Mouse (Mus musculus) liver, embryonic 13.5 days (tissue): ENCODE measurements at regions not wholly inside any gene's neighbourhood (a gene's known extent, or its start where the extent isn't known, plus 50 kb on each side); places are given as distances from the start of the nearest gene placed in this dataset.

Source experiments
- ATAC-seq: fragments of 200-750 bp; cut with Nextera tagmentation; 2 replicates; pipeline ENCODE4 v1.8.0; 2017; ENCODE audit warnings: low read depth, mild to moderate bottlenecking, moderate number of reproducible peaks, moderate library complexity
- DNase-seq: peaks from one replicate; pipeline ENCODE4 v3.0.0; 2022
- H3K27ac ChIP-seq: fragments of 300-500 bp; sonication (generic); 2 replicates; pipeline ENCODE4 v1.5.1; 2015; ENCODE audit warnings: moderate library complexity, mild to moderate bottlenecking, inconsistent platforms
- H3K27me3 ChIP-seq: fragments of 300-500 bp; sonication (generic); 2 replicates; pipeline ENCODE4 v1.6.1; 2015; ENCODE audit warnings: mild to moderate bottlenecking, inconsistent platforms
- H3K36me3 ChIP-seq: fragments of 300-500 bp; sonication (generic); 2 replicates; pipeline ENCODE4 v1.6.1; 2015; ENCODE audit warnings: mild to moderate bottlenecking, inconsistent platforms
- H3K4me1 ChIP-seq: fragments of 300-500 bp; sonication (generic); replicated peaks from 2 replicates; pipeline ENCODE4 v1.6.1; 2015; ENCODE audit warnings: inconsistent platforms
- H3K4me2 ChIP-seq: fragments of 300-500 bp; sonication (generic); 2 replicates; pipeline ENCODE4 v1.6.1; 2015; ENCODE audit warnings: inconsistent platforms, mild to moderate bottlenecking, moderate library complexity
- H3K4me3 ChIP-seq: fragments of 300-500 bp; sonication (generic); replicated peaks from 2 replicates; pipeline ENCODE4 v1.5.1; 2015; ENCODE audit warnings: mild to moderate bottlenecking, inconsistent platforms
- H3K9ac ChIP-seq: fragments of 300-500 bp; sonication (generic); 2 replicates; pipeline ENCODE4 v1.6.1; 2015; ENCODE audit warnings: mild to moderate bottlenecking, inconsistent platforms
- H3K9me3 ChIP-seq: fragments of 300-500 bp; sonication (generic); replicated peaks from 2 replicates; pipeline ENCODE4 v1.6.1; 2016; ENCODE audit warnings: inconsistent platforms
- WGBS: fragments of 180-500 bp; shearing (Covaris S2); methylation state at CpG from one replicate; pipeline ENCODE4 v1.1.7; 2015; ENCODE audit not compliant: insufficient replicate concordance; 5-methylcytosine and 5-hydroxymethylcytosine counted together

DNA sequence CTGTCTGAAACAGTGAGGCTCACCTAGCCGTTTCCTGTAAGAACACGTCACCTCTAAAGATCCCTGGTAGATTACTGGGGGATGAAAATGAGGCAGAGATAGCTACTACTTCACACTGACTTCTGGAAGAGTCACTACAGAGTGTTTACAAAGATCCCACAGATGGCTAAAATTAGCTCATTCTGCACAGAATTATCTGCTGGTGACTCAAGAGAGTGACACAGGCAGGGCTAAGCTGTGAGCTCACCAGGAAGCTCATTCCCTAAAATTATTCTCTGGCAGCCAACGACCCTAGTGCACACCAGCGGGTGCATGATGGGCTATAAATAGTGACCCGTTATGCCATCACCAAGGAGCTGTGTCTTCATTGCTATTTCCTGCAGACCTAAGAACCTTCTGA, 53.2 kb upstream of the Ddah1 start:
- no peak overlapping the region for H3K4me3 ChIP-seq
- ATAC-seq = no peak
- H3K9me3 ChIP-seq = no peaks in the 10 kb centered on the region
- no peak overlapping the region for H3K9ac ChIP-seq
- no peaks in the 10 kb centered on the region; the same call in 1 of the 2 replicates for H3K4me1 ChIP-seq
- no peaks in the 10 kb centered on the region for H3K36me3 ChIP-seq
- DNase-seq = no peak
- H3K27me3 ChIP-seq = no peaks in the 10 kb centered on the region
- no peak overlapping the region for H3K4me2 ChIP-seq
- 42% methylated on average over 5 of the region's 5 CpGs for WGBS
- H3K27ac ChIP-seq = no peak overlapping the region

DNA sequence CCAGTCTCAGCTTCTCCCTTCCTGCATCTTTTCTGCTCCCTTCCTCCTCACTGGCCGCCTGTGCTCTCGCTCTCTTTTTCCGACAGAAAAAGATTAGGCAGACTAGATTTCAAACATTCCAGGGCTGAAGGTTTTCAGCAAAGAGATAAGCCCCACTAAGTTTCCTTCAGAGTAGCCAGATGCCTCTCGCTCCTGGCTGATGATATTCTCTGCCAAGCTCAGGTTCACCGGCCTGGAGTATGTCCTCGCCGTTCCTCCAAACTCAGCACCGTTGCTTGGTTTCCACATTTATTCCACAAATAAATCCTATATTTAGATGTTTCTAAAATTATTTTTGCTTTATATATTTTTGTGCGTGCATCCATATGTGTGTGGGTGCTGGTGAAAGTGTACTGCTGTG, 54.3 kb upstream of the Ccn1 start:
- Histone ChIP-seq H3K9me3 (no peaks in the 10 kb centered on the region), H3K27me3 (no peaks in the 10 kb centered on the region), H3K36me3 (no peaks in the 10 kb centered on the region), H3K27ac (no peak overlapping the region), H3K9ac (no peak overlapping the region), H3K4me3 (no peak overlapping the region), H3K4me2 (no peak overlapping the region), H3K4me1 (no peaks in the 10 kb centered on the region; the same call in 1 of the 2 replicates)
- DNase-seq (no peak), ATAC-seq (no peak)
- WGBS = 58% methylated on average over 9 of the region's 9 CpGs

DNA sequence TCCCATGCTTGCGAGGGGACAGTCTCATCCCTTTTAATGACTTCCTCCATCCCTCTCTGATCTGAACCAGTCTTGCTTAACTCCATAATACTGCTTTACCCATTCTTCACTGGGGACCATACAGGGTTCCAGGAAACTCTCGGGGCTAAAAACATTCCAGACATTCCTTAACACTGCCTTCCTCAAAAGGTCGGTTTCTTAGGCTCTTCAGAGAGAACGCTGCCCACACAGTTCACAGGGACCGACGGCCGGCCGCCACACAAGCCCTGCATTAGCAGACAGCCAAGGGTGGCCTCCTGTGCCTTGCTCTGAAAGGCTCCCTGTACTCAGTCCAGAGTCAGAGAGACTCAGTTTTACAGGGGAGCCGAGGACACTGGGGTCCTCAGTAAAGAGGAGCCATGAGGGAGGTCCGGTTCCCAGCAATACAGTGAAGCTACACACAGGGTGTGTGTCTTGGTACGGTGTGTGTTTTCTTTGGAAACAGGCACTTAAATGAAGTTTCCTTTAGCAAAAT, 53.7 kb upstream of the Ccn1 start:
- H3K9ac ChIP-seq = no peak overlapping the region
- H3K4me1 ChIP-seq = no peaks in the 10 kb centered on the region; the same call in 1 of the 2 replicates
- H3K4me2 ChIP-seq = no peak overlapping the region
- H3K27me3 ChIP-seq = no peaks in the 10 kb centered on the region
- H3K9me3 ChIP-seq = no peaks in the 10 kb centered on the region
- ATAC-seq (no peak), DNase-seq (no peak)
- WGBS = 34% methylated on average over 11 of the region's 11 CpGs
- H3K27ac ChIP-seq = no peak overlapping the region
- H3K4me3 ChIP-seq = no peak overlapping the region
- no peaks in the 10 kb centered on the region for H3K36me3 ChIP-seq

DNA sequence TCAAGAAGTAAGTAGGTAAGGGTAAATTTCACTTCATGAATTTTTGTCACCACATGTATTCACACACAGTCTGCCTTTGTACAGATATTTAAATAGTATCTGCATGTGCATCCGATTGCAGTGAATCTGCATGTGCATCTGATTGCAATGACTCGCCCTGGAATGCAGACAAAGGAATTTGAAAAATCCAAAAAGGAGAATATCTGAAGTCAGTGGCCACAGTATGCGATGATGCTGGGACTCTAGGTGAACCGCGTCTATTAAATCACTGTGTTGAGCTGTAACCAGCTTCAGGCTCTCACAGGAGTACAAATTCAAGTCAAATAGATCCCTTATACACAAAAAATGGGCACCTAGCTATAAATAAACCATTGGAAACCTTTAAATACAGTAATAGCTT, 53.0 kb upstream of the Ccn1 start:
- H3K4me1 ChIP-seq = no peaks in the 10 kb centered on the region; the same call in 1 of the 2 replicates
- no peak for ATAC-seq
- H3K9ac ChIP-seq = no peak overlapping the region
- H3K4me3 ChIP-seq = no peak overlapping the region
- no peaks in the 10 kb centered on the region for H3K9me3 ChIP-seq
- WGBS = 69% methylated on average over 5 of the region's 5 CpGs
- no peaks in the 10 kb centered on the region for H3K36me3 ChIP-seq
- H3K27ac ChIP-seq = no peak overlapping the region
- DNase-seq = no peak
- no peaks in the 10 kb centered on the region for H3K27me3 ChIP-seq
- no peak overlapping the region for H3K4me2 ChIP-seq

DNA sequence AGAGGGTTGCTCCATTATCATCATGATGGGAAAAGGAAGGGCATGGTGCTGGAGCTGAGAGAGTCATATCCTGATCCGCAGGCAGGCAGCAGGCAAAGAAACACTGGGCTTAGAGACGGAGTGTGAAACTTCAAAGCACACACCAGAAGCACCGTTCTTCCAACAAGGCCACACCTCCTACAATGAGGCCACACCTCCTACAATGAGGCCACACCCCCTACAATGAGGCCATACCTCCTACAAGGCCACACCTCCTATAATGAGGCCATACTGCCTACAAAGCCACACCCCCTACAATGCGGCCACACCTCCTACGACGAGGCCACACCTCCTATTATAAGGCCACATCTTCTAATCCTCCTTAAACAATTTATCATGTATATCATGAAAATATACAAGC, 52.2 kb upstream of the Ccn1 start:
- Histone ChIP-seq H3K4me3 (no peak overlapping the region), H3K4me1 (no peaks in the 10 kb centered on the region; the same call in 1 of the 2 replicates), H3K27me3 (no peaks in the 10 kb centered on the region), H3K27ac (no peak overlapping the region), H3K36me3 (no peaks in the 10 kb centered on the region), H3K9me3 (no peaks in the 10 kb centered on the region), H3K4me2 (no peak overlapping the region), H3K9ac (no peak overlapping the region)
- ATAC-seq (peak; percentile 66; the same call in 1 of the 2 replicates), DNase-seq (peak; percentile 4)
- 69% methylated on average over 6 of the region's 6 CpGs for WGBS
